Mouse (Mus musculus) bone marrow macrophage, adult 2 months (primary cell): ENCODE measurements around the gene Sytl3.
"Not testable (repeated sequence)": the region's sequence is repeated elsewhere in the genome, so short reads cannot be mapped to it uniquely, and the experiment has no call there.

Source experiments
- CTCF ChIP-seq: IDR thresholded peaks from 2 replicates; pipeline ENCODE4 v1.5.1; 2012; ENCODE audit warnings: low read depth, mild to moderate bottlenecking, low read length, moderate library complexity
- POLR2A ChIP-seq: IDR thresholded peaks from 2 replicates; pipeline ENCODE4 v1.6.1; 2012; ENCODE audit warnings: mild to moderate bottlenecking, low read depth, low read length, borderline replicate concordance

DNA sequence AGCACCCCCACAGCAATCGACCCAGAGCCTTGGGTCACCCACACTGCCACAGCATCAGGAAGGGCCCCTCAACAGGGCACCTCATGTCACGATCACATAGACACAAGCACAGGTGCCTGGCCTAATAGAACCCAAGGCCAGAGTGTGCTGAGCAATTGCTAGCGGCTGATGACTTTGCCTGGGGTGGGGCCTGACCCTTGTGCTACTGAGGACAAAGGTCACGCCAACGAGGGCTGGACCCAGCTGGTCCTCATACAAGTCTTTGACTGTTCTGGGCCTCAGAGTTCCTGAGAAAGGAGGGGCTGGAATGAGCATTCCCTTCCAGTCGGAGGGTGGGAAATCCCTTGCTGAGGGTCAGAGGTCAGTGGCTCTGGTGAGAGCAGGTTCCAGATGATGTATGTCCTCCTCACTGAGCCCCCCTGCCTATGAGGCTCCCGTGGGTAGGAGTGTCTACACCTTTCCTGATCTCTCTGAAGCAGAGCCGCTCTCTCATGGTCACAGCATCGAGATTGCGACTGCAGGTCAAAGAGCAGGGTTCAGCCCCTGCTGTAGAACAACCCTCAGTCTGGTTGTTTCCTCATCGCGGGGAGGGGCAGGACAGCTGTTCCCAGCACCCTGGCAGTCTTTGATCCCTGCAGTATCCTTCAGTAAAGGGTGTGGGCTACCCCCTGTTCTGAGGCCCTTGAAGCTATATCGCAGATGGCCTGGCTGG is 41.0 kb upstream of the Sytl3 start:
- not testable (repeated sequence) for TF ChIP-seq CTCF, POLR2A
